Mouse (Mus musculus) heart, adult 11 months (tissue): Measurements from ENCODE around the gene Vnn3.

Experiments
- DNase-seq: peaks from one replicate; pipeline ENCODE4 v3.0.0; 2022

Gene Vnn3

GRCm38 (mm10) chr10:23894601-23895349, 43.5 kb downstream of the Vnn3 start, which contains the start of gene Vnn1:
Gene Vnn1 (plus strand): TSS chr10:23894688.
- no peak for DNase-seq

GRCm38 (mm10) chr10:23895376-23895775, 44.1 kb downstream of the Vnn3 start:
- DNase-seq, result no peak

- DNase-seq, result no peak
These were observed 49.9 kb downstream of the Vnn3 start for GRCm38 (mm10) chr10:23901119-23901518.

- no peak for DNase-seq
These were observed 54.4 kb downstream of the Vnn3 start for GRCm38 (mm10) chr10:23905661-23906060.
